Mouse (Mus musculus): ENCODE measurements at regions not wholly inside any gene's neighbourhood (a gene's known extent, or its start where the extent isn't known, plus 50 kb on each side); places are given as distances from the start of the nearest gene placed in this dataset.

DNA sequence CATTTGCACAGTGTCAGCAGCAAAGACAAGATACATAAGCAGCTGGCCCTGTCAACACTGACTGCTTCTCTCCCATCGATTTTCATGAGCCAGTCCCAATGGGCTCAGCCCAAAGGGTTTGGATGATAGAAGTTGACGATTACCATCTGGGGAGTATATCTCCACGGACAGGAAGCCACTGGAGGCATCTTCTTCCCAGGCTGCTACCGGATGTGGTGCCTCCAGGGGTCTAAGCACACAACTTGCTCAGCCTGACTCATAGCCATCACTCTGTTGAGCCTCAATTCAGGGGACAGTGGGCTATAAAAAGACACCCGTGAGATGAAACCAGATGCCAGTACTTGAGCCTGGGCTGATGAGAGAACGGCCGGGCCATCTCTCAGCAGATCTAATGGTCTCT lies 71.1 kb upstream of the Hif1a start:
- no peak for TF ChIP-seq CTCF (IDR thresholded peaks at IDR 0.05; ENCODE audit: low read depth)
- TF ChIP-seq EP300 (IDR thresholded peaks at IDR 0.05; ENCODE audit: low read depth), result no peak
